Mouse (Mus musculus): ENCODE measurements at regions not wholly inside any gene's neighbourhood (a gene's known extent, or its start where the extent isn't known, plus 50 kb on each side); places are given as distances from the start of the nearest gene placed in this dataset.
A peak's percentile ranks its signal among the peaks of the same experiment; 100 is the strongest.

DNA sequence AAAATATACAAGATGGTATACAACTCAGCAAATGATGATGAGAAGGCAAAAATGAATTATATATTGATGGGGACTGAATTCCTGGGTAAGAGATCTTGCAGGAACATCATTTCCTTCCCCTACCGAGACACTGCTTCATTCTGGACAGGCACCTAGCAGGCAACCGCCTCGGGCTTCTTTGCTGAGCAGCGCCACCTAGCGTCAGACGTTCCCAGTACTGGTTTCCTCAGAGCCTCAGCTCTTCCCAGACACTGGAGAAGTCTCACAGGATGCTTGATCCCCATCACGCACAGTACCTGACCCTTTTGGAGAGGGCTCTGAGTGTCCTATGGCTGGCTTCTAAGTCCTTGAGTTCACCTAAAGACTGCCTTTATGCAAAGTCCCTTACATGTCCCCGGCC, 80.8 kb upstream of the Arrdc4 start:
- H3K36me3 ChIP-seq (ENCODE audit: control insufficient read depth in 1 of 2, insufficient read depth in 2 of 2, low read length in 2 of 2) = no peaks in the 10 kb centered on the region
- H3K4me1 ChIP-seq (ENCODE audit: control insufficient read depth in 1 of 2, insufficient read depth in 2 of 2, low read length in 2 of 2) = no peaks in the 10 kb centered on the region
- no peak overlapping the region for H3K4me3 ChIP-seq (ENCODE audit: control insufficient read depth in 1 of 2, insufficient read depth in 1 of 2, low read depth in 2 of 2, low read length in 2 of 2)
- no peak overlapping the region for H3K9ac ChIP-seq (ENCODE audit: control insufficient read depth, low read depth, low read length, poor library complexity, severe bottlenecking)
- no peaks in the 10 kb centered on the region for H3K79me2 ChIP-seq (ENCODE audit: control insufficient read depth, insufficient read depth, low read length, poor library complexity)
- peak in 2 of 3 experiments; percentile 1 to 38; a peak in 2 of 6 replicates for TF ChIP-seq CTCF (IDR thresholded peaks at IDR 0.05 in 2 of 3, conservative IDR thresholded peaks at IDR 0.05 in 1 of 3; ENCODE audit: control insufficient read depth in 1 of 3, insufficient read depth in 1 of 3, low read depth in 2 of 3, low read length in 3 of 3, poor library complexity in 1 of 3, severe bottlenecking in 1 of 3)
- no peak for TF ChIP-seq TBP (IDR thresholded peaks at IDR 0.05; ENCODE audit: low read depth, low read length)
- no peaks in the 10 kb centered on the region for H3K27me3 ChIP-seq (ENCODE audit: control insufficient read depth in 1 of 2, insufficient read depth in 2 of 2, low read length in 2 of 2)
- DNase-seq (ENCODE audit: low read depth, low spot score) = peak; percentile 2
- no peaks in the 10 kb centered on the region for H3K9me3 ChIP-seq (replicated peaks; ENCODE audit: insufficient read depth, low read length)
- no peak overlapping the region for H3K27ac ChIP-seq (ENCODE audit: control insufficient read depth, low read depth, low read length)

DNA sequence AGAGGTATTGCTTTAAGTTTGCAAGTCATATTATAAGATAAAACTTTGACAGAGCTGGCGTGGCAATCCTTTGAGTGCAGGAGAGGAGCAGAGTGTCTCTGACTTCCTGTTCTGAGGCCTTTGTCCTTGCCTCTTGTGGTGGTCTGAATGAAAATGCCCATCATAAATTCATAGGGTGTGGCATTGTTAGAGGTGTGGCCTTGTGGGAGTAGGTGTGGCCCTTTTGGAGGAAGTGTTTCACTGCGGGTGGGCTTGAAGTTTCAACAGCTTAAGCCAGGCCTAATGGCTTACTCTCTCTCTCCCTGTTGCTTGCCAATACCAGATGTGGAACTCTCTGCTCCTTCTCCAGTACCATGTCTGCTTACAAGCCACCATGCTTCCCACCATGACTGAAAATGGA, 75.4 kb upstream of the Arrdc4 start:
- Histone ChIP-seq H3K27ac (ENCODE audit: control insufficient read depth, low read depth, low read length) (no peak overlapping the region), H3K9ac (ENCODE audit: control insufficient read depth, low read depth, low read length, poor library complexity, severe bottlenecking) (no peak overlapping the region), H3K9me3 (replicated peaks; ENCODE audit: insufficient read depth, low read length) (no peaks in the 10 kb centered on the region), H3K36me3 (ENCODE audit: control insufficient read depth in 1 of 2, insufficient read depth in 2 of 2, low read length in 2 of 2) (no peaks in the 10 kb centered on the region), H3K79me2 (ENCODE audit: control insufficient read depth, insufficient read depth, low read length, poor library complexity) (no peaks in the 10 kb centered on the region), H3K4me1 (ENCODE audit: control insufficient read depth in 1 of 2, insufficient read depth in 2 of 2, low read length in 2 of 2) (no peaks in the 10 kb centered on the region), H3K4me3 (ENCODE audit: control insufficient read depth in 1 of 2, insufficient read depth in 1 of 2, low read depth in 2 of 2, low read length in 2 of 2) (no peak overlapping the region), H3K27me3 (ENCODE audit: control insufficient read depth in 1 of 2, insufficient read depth in 2 of 2, low read length in 2 of 2) (no peaks in the 10 kb centered on the region)
- TF ChIP-seq CHD1 (IDR thresholded peaks at IDR 0.05; ENCODE audit: low read depth, low read length) (no peak), USF2 (IDR thresholded peaks at IDR 0.05; ENCODE audit: borderline replicate concordance in 1 of 2, insufficient read depth in 1 of 2, low read depth in 1 of 2, low read length in 2 of 2) (no peak), POLR2A (IDR thresholded peaks at IDR 0.05; ENCODE audit: control insufficient read depth in 1 of 2, insufficient read depth in 1 of 2, low read depth in 1 of 2, low read length in 2 of 2, poor library complexity in 1 of 2) (no peak), MAX (IDR thresholded peaks at IDR 0.05; ENCODE audit: low read length) (no peak), BHLHE40 (IDR thresholded peaks at IDR 0.05; ENCODE audit: borderline replicate concordance, low read depth, low read length) (no peak), MEF2A (IDR thresholded peaks at IDR 0.05; ENCODE audit: extremely low read depth, insufficient replicate concordance, low read depth, low read length, poor library complexity, severe bottlenecking) (no peak), GATA1 (IDR thresholded peaks at IDR 0.05; ENCODE audit: low read depth, low read length) (no peak), ETS1 (IDR thresholded peaks at IDR 0.05; ENCODE audit: low read depth, low read length) (no peak)
- DNase-seq (ENCODE audit: low read depth, low spot score) = no peak

DNA sequence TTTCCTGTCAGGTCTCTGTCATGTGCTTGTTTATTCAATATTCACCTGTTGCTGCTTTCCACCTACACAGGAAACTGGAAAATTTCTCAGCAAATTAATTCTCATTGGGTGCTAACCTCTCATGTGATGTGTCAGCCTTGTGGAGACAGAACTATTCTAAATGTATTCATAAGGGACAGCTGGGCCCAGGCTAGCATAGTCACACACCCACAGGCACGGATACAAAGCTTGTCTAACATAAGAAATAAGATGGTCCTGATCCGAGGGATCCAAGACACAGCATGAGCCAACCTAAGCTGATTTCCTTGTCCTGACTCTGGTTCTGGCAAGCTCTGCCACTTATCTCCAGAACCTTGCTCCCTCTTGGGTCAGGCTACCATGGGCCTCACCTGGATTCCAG, 74.6 kb upstream of the Arrdc4 start:
- H3K9ac ChIP-seq (ENCODE audit: control insufficient read depth, low read depth, low read length, poor library complexity, severe bottlenecking) = no peak overlapping the region
- H3K79me2 ChIP-seq (ENCODE audit: control insufficient read depth, insufficient read depth, low read length, poor library complexity) = no peaks in the 10 kb centered on the region
- no peaks in the 10 kb centered on the region for H3K27me3 ChIP-seq (ENCODE audit: control insufficient read depth in 1 of 2, insufficient read depth in 2 of 2, low read length in 2 of 2)
- DNase-seq (ENCODE audit: low read depth, low spot score) = no peak
- no peak overlapping the region for H3K4me3 ChIP-seq (ENCODE audit: control insufficient read depth in 1 of 2, insufficient read depth in 1 of 2, low read depth in 2 of 2, low read length in 2 of 2)
- H3K4me1 ChIP-seq (ENCODE audit: control insufficient read depth in 1 of 2, insufficient read depth in 2 of 2, low read length in 2 of 2) = no peaks in the 10 kb centered on the region
- H3K9me3 ChIP-seq (replicated peaks; ENCODE audit: insufficient read depth, low read length) = no peaks in the 10 kb centered on the region
- H3K27ac ChIP-seq (ENCODE audit: control insufficient read depth, low read depth, low read length) = no peak overlapping the region
- TF ChIP-seq SMC3 (IDR thresholded peaks at IDR 0.05; ENCODE audit: low read depth, low read length) (no peak), BHLHE40 (IDR thresholded peaks at IDR 0.05; ENCODE audit: borderline replicate concordance, low read depth, low read length) (no peak), ZC3H11A (IDR thresholded peaks at IDR 0.05; ENCODE audit: low read depth, low read length) (no peak), CHD1 (IDR thresholded peaks at IDR 0.05; ENCODE audit: low read depth, low read length) (no peak), ZNF384 (IDR thresholded peaks at IDR 0.05; ENCODE audit: low read depth, low read length) (no peak), ELF1 (IDR thresholded peaks at IDR 0.05; ENCODE audit: low read depth, low read length) (no peak)
- H3K36me3 ChIP-seq (ENCODE audit: control insufficient read depth in 1 of 2, insufficient read depth in 2 of 2, low read length in 2 of 2) = no peaks in the 10 kb centered on the region

Data from MEL (cell line).